In the genomic region with DNA sequence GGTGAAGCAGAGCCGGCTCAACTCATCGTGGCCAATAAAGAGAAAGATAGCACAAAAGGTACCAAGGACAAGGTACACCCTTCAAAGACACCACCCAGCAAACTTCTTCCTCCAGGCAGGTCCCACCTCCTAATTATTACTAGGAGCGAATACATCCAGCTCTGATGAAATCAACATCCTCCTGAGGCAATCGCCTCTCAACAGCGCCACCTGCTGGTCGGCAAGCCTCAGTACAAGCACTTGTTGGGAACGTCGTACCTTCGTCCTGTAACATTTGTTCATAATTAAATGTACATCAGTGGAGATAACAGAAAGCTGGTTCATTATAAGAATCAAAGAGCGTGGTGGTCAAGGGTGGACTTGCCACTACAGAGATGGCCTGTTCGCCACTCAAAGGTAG, we compare ENCODE assay signal across 8 mouse cellular contexts. TPM values are rescaled to one million over a fixed set of nuclear protein-coding genes. Genes with fewer than 3 reads are reported as not detected.
A peak's percentile ranks its signal among the peaks of the same experiment; 100 is the strongest.
DNase-seq lines count a peak whose midpoint lies in the region; ATAC-seq and TF ChIP-seq lines count a peak whose summit lies in the region.

No protein-coding gene starts in this region.

- H3K4me3 ChIP-seq in heart, postnatal 0 days (ENCODE audit: low read depth, low read length), result no peak overlapping the region
- H3K4me3 ChIP-seq in limb, embryonic 11.5 days (ENCODE audit: low read depth, low read length), result no peak overlapping the region

- 17% methylated on average over 11 of the region's 11 CpGs for WGBS in heart, postnatal 0 days
- WGBS in limb, embryonic 11.5 days, result 15% methylated on average over 11 of the region's 11 CpGs

- no peak overlapping the region for H3K27ac ChIP-seq in heart, postnatal 0 days (ENCODE audit: low read depth)
- H3K27ac ChIP-seq in limb, embryonic 11.5 days (replicated peaks; ENCODE audit: low read depth, low read length), result no peak overlapping the region

- DNase-seq in layer of hippocampus, adult 18-20 months (ENCODE audit: low spot score in 2 of 2), result peak; percentile 40 to 76
- no peak for DNase-seq in layer of hippocampus, adult 9-10 months (ENCODE audit: low spot score)
- peak; percentile 11 for DNase-seq in Muller cell, postnatal 12 days (ENCODE audit: inconsistent ontology term)
- peak; percentile 90 to 91 for DNase-seq in cerebellum, postnatal 14 days
- peak; percentile 51 for DNase-seq in heart, postnatal 0 days (ENCODE audit: low spot score)
- peak; percentile 83 for DNase-seq in limb, embryonic 11.5 days (ENCODE audit: low spot score)
- DNase-seq in ovary, postnatal 14 days (ENCODE audit: low spot score), result peak; percentile 58
- peak; percentile 76 for DNase-seq in urinary bladder, postnatal 25 days (ENCODE audit: low spot score)

- ATAC-seq in heart, postnatal 0 days (ENCODE audit: insufficient read depth, low read depth), result no peak
- ATAC-seq in limb, embryonic 11.5 days (ENCODE audit: insufficient number of reproducible peaks, low FRiP score, low TSS enrichment, low read depth), result no peak

- no peak overlapping the region for H3K9ac ChIP-seq in heart, postnatal 0 days (replicated peaks; ENCODE audit: low read depth, low read length)
- H3K9ac ChIP-seq in limb, embryonic 11.5 days (ENCODE audit: low read length), result no peak overlapping the region

- H3K9me3 ChIP-seq in heart, postnatal 0 days (replicated peaks; ENCODE audit: control insufficient read depth, low read length), result no peaks in the 10 kb centered on the region
- no peaks in the 10 kb centered on the region for H3K9me3 ChIP-seq in limb, embryonic 11.5 days (ENCODE audit: control insufficient read depth, low read length)

- H3K36me3 ChIP-seq in heart, postnatal 0 days (replicated peaks; ENCODE audit: control insufficient read depth, insufficient read depth, low read length), result no peaks in the 10 kb centered on the region
- H3K36me3 ChIP-seq in limb, embryonic 11.5 days (ENCODE audit: control insufficient read depth, insufficient read depth, low read length), result no peaks in the 10 kb centered on the region

- H3K27me3 ChIP-seq in heart, postnatal 0 days (ENCODE audit: control insufficient read depth, insufficient read depth, low read length), result no peaks in the 10 kb centered on the region
- H3K27me3 ChIP-seq in limb, embryonic 11.5 days (ENCODE audit: control insufficient read depth, insufficient read depth, low read length), result no peaks in the 10 kb centered on the region

- TF ChIP-seq CTCF in heart, postnatal 0 days (IDR thresholded peaks at IDR 0.05; ENCODE audit: low read depth), result peak; percentile 96

- H3K4me1 ChIP-seq in heart, postnatal 0 days (ENCODE audit: control insufficient read depth, insufficient read depth), result no peaks in the 10 kb centered on the region
- H3K4me1 ChIP-seq in limb, embryonic 11.5 days (ENCODE audit: control insufficient read depth, insufficient read depth, low read length), result no peaks in the 10 kb centered on the region

- TF ChIP-seq EP300 in heart, postnatal 0 days (IDR thresholded peaks at IDR 0.05; ENCODE audit: low read depth), result no peak

- H3K4me2 ChIP-seq in heart, postnatal 0 days (ENCODE audit: low read depth, low read length), result no peak overlapping the region
- H3K4me2 ChIP-seq in limb, embryonic 11.5 days (ENCODE audit: low read depth, severe bottlenecking), result no peak overlapping the region

RNA-seq across cellular contexts. Expression of a gene that starts 18.1 kb away (rescaled TPM):
- total RNA-seq in layer of hippocampus, adult 18-20 months (2021), result 10 to 100 TPM; 63.0 to 64.0 TPM
- total RNA-seq in heart, postnatal 0 days (2014; rRNA removed; ENCODE audit: low replicate concordance), result 26.0 and 31.7 TPM in 2 replicates
- 26.0 and 27.8 TPM in 2 replicates for polyA plus RNA-seq in heart, postnatal 0 days (2015; fragmentation: Nextera tagmentation; extraction: Ambion mirVana)
- 70.1 and 71.3 TPM in 2 replicates for polyA plus RNA-seq in limb, embryonic 11.5 days (2014; fragmentation: Nextera tagmentation; extraction: Ambion mirVana)

RNA-seq across cellular contexts. Expression of a gene that starts 18.3 kb away (rescaled TPM):
- 10 to 100 TPM; 40.7 to 41.7 TPM for total RNA-seq in layer of hippocampus, adult 18-20 months (2021)
- 24.7 and 33.9 TPM in 2 replicates for total RNA-seq in heart, postnatal 0 days (2014; rRNA removed; ENCODE audit: low replicate concordance)
- polyA plus RNA-seq in heart, postnatal 0 days (2015; fragmentation: Nextera tagmentation; extraction: Ambion mirVana), result 16.9 and 17.1 TPM in 2 replicates
- 12.2 and 12.9 TPM in 2 replicates for polyA plus RNA-seq in limb, embryonic 11.5 days (2014; fragmentation: Nextera tagmentation; extraction: Ambion mirVana)
